Mouse (Mus musculus): Measurements from ENCODE around the gene Shh. TPM values are rescaled to one million over a fixed set of nuclear protein-coding genes. Genes with fewer than 3 reads are reported as not detected.
A peak's percentile ranks its signal among the peaks of the same experiment; 100 is the strongest.

Shh gene
- not detected for total RNA-seq (2021)
- long read RNA-seq, experiment 1 = 0 reads
- long read RNA-seq, experiment 2 = 0 reads

DNA sequence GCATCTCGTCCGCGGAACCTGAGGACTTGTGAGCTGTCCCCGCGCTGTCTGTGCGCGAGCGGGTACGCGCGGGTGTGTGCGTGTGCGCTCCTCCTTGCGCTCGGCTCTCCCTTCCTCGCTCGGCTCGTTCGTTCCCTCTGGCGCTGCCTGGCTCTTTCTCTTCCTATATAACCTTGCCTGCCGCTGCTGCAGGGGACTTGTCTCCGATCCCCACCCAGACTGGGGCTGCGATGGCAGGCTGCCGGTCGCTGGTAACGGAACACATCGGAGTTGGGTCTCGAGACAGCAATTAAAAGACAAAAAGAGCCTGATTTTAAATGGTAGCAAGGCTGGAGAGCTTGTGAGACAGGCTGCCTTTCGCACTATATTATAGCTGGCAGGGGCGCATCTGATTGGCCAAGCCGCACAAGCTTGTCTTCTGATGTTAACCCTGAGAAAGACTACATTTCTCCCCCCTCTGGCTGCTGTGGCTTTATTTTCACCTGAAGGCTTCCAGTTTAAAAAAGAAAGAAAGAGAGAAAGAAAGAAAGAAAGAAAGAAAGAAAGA lies at the start of gene Shh:
Gene Shh, minus strand, starts transcription at position 497 of the 547 bp plus-strand sequence.
- no peak for DNase-seq

DNA sequence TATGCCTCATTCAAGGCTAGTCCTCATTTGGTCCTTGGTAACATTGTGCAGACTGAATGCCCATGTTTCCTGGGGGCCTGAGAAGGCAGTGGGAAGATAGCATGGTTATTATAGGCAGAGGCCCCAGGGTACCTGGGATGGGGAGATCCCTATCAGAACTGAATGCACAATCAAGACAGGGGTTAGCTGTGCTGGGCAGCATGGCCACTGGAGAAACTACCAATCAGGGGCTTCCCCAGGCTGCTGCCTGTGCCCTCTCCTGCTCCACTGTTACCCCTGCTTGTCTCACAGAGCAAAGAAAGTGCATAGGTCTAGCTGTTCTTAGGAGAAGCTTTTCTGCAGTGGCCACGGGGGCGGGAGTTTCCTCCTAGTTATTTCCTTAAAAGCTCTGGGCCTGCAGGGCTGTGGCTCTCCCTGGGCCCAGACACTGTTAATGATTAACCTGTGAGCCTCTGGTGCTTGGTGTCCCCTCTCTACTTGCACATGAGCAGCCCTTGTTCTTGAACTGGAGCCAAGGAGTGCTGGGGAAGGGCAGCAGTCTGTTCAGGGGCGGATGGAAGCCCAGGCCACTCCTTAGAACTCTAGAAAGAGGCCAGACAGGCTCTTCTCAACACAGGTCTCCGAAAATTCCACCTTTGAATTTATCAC lies 33.9 kb upstream of the Shh start:
- DNase-seq = no peak

DNA sequence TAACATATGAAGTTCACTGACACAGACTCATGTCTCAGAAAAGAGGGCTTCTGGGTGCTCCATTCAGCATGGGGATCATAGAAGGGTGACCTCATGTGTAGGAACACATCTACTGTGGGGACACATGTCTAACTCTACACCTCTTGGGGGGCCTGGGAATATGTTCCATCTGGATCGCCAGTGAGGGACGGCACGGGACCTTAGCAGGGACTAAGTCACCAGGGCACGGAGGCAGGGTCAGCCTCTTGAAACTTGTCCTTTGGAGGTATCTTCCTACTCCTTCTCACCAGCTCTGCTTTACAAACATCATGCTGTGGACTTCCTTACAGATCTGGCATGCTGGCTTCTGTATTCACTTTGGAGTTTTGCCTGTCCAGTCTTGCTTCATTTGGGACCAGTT lies 31.8 kb upstream of the Shh start:
- no peak for DNase-seq

DNA sequence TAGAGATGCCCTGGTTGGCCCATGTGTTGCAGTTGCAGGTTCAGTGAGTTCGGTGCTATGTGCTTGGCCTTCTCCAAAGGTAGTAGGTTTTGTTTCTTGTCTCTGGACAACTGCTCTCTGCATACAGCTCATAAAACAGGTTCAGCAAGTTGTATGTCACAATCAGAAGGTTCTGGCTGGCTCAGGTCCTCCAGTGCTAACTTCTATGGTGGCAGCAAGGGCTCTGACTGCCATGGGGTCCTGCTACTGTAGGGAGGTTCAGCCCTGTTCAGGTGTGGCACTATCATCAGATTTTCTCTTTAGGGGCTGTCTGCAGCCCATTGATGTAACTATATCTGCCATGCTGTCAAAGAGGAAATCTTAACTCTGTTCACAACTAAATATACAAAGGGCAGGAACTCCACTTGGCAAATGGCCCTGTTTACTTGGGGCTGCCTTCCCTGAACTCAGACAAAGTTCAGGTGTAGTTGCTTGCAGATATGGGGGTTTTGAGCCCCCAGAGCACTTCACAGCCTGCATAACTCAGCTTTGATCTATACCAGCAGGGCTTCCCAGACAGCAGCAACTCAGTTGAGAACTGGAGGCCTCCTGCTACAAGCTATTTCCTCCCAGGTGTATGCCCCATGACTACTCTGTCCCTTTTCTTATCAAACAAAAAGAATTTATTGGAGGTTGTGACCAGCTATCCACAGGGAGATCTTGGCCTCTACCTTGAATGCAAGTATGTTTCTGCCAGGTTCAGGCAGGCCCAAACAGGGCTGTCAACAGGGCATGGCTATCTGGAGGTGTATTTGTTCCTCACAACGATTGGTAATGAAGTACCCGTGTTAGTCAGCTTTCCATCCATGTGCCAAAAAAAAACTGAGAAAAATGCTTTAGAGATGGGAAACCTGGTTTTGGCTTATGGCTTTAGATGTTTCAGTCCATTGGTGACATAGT lies 28.9 kb upstream of the Shh start:
- DNase-seq = no peak

DNA sequence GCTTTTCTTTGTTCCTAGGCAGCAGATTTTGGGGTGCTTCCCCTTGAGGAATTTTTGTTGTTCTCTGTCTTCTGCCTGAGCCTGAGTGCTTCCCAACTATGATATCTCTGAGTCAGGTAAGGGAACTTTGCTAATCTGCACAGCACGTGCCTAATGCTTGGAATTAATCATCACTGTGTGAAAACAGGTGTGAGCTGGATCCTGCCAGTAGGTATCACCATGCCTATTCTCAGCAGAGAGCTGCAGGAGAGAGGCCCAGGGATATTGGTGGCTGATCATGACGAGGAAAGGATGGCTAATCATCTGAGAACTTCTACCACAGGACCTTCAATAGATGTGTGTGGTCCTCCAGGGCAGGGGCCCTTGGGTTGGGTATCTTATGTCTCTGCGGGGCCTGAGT lies 26.5 kb upstream of the Shh start:
- DNase-seq = no peak

DNA sequence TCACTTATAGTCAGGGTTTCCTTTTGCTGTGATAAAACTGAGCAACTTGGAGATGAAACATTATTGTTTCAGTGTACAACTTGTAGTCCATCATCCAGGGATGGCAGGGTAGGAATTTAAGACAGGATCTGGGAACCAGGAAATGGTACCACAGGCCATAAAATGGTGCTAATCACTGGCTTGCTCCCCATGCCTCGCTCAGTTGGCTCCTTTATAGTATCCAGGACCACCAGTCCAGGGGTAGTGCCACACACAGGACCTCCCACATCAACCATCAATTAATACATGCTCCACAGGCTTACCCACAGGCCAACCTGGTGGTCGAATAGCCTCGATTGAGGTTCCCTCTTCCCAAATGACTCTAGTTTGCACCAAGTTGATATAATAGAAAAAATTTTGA lies 15.9 kb upstream of the Shh start:
- DNase-seq = no peak

DNA sequence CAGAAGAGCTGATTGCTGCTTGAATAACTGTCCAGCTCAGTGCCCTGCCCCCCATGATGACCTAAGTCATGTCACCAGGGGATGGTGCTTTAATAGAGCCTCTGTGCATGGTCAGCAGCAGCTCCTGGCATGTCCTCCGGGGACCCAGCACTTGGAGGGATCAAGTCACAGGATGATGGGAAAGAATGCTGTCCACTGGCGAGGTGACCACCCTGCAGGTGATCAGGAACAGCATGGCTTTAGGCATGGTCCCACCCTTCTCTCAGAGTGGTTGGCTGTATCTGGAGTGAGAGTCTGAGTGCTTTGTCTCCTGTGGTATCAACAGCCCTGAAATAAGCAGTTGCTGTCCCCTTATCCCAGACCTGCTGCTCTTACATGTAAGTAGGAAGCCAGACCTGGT lies 14.7 kb upstream of the Shh start:
- DNase-seq = no peak

DNA sequence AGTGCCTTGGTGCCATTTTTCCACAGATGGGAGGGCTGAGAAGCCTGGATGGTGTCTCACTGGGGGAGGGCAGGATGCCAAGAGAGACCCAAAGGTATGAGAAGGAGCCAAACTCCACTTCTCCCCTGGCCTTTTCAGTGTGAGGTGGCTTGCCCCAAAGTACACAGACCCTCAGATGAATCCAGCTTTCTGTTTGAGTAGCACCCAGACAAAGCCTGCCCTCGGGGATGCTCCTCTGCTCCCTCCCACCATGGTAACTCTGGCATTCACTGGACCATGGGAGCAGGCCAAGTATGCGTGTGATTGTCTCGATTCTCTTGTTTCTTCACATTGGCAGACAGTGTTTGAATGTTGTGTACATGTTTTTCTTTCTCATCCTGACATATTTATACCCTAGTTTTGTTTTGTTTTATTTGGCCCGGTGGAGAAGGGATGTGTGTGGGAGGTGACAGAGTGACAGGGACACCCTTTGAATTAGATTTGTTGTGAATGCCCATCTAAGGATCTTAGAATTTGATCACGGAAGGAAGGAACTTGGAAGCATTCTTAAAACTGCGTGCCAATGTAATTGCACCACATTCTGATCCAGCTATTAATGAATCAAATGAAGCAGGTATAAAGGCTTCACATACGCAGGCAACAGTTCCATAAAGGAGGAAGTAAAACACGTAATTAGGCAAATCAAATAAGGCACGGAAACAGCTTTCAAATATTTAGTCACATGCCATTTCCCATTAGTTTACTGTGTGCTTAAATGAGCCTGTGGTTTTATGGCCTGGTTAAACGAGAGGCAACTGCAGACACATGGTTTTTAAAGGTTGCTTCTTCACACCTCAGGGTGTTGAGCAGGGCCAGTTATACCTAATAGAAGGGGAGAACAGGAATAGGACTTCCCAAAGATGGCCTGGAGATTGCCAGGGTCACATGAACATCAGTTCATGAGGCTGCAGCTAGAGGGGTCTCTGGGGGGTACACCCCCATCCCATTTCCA lies 9.6 kb upstream of the Shh start:
- no peak for DNase-seq

DNA sequence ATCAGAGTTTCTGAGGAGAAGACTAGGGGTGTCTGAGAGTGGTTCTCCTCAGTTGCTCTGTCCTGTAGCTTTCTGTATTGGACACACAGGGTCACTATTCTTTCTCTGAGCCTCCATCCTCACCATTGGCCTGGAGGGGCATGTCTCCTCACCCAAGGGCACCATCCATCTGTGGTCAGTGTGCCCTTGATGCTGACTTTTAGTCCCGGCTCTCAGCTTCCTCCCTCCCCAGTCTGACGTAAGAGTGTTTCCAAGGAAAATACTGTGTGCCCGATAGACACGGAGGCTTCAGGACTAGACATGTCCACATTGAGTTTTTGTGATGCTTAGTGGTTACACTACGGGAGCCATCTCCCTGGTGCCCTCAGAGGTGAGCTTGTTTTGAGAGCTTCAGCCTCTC lies 6.5 kb upstream of the Shh start:
- no peak for DNase-seq

DNA sequence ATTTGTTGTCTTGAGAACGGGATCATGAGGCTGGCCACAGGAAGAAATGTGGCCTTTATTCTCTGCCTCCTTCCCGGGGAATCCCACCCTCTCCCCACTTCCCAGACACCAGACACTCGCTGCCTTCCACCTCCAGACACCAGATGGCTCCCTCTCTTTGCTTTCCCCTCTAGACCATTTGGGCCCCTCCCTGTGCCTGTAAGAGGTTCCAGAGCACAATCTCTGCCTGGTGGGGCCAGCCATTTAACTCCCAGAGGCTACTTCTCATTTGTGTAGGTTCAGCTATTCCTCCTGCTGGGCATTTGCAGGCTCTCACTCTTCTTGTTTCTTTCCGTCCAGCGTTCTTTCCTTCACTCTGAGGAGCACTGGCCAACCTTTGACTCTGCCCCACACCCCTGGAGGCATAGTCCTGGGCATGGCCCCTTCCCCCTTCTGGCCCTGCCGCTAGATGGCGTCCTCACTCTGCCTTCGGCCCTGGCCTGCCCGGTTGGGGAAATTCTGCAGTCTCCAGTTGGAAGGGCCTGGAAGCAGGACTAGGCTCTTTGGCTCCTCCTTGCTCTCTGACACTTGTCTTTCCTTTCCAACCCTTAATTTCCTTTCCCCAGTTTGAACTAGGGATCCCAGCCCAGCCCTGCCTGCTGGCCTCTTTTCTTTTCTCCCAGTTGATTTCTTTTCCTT lies 2.6 kb upstream of the Shh start:
- peak; percentile 31 to 44 for DNase-seq

DNA sequence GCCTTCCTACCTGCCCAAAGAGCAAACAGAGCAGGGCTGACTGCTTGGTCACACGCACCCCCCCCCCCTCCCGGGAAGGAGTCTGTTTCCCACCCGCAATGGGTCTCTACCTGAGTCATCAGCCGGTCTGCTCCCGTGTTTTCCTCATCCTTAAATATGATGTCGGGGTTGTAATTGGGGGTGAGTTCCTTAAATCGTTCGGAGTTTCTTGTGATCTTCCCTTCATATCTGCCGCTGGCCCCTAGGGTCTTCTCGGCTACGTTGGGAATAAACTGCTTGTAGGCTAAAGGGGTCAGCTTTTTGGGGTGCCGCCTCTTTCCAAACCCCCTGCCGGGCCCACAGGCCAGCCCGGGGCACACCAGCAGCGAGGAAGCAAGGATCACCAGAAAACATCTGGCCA lies 705 bp downstream of the Shh start:
- no peak for DNase-seq

DNA sequence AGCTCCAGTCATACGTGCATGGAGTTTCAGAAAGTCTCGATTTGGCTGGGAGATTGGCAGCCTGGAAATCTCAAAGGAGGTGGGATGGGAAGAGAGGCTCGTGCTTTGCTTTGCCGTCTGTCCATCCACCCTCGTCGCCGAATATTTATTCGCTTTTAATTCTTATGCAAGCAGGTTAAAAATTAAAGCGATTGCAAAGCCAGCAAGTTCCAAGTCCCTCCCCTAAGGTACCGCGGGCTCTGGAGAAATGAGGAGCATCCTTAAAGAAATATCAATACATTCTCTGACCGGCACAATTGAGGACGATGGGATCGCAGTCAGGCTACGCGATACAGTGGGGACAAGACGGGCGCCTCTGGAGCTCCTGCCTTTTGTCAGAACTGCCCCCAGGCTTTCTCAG lies 1.5 kb downstream of the Shh start:
- no peak for DNase-seq

DNA sequence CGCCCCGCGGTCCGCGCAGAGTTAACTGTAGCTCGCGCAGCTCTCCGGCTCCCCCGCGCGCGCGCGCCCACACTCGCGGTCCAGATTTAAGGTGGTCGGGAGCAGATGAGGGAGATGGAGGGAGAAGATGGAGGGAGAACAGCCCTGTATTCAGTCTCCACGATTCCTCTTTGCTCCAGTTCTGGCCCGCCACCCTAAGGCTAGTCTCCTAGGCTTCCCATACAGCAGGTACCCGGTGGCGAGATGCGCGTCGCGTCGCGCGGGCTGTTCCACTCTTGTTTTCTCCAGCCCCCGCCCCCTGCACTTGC lies 2.0 kb downstream of the Shh start:
- DNase-seq = no peak

DNA sequence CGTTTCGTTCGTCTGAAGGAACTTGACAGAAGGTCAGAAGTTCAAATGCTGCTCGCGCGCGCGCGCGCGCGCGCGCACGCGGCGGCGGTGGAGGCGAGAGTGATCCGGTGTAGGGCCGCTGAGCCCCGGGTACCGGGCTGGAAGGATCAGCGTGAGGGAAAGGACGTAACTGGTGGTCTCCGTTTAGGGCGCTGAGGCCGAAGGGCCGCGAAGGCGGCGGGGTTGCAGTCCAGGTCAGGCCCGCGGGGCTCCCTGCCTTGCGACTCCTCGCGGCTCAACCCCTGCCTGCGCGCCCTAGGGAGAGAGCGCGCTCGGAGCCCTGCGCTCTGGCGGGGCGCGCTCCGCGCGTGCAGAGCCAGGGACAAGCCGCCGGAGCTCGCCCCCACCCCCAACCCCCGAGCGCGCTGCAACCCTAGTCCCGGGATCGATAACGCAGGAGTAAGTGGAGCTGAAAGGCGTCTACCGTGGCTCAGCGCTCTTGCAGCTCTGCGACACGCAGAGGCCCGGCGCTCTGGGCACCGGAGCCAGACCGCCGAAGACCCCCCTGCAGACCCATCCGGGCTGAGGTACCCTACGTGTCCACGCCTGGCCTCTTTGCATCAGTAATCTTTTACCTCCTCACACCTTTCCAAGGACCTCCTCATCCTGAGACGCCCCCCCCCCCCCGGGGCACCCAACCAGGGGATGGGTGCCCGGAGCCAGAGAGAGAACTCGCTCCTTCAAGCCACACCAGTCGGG lies 2.5 kb downstream of the Shh start:
- no peak for DNase-seq

DNA sequence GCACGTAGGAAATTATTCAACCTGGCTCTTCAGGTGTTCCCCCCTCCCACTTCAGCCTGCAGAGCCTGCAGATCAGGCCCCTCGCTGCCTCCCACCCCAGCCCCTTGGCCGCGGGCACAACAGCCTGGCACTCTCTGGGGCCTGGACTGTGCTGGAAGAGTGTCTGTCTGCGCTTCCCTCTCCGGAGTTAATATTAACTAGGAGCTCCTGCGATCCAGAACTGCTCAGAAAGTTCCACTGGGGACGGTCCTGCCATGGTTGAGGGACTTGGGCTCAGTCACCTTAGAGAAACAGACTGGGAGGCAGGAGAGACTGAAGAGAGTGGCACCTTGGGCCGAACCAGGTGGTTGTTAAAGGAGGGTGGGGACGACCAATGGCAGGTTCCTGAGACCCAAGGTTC lies 3.4 kb downstream of the Shh start:
- no peak for DNase-seq

DNA sequence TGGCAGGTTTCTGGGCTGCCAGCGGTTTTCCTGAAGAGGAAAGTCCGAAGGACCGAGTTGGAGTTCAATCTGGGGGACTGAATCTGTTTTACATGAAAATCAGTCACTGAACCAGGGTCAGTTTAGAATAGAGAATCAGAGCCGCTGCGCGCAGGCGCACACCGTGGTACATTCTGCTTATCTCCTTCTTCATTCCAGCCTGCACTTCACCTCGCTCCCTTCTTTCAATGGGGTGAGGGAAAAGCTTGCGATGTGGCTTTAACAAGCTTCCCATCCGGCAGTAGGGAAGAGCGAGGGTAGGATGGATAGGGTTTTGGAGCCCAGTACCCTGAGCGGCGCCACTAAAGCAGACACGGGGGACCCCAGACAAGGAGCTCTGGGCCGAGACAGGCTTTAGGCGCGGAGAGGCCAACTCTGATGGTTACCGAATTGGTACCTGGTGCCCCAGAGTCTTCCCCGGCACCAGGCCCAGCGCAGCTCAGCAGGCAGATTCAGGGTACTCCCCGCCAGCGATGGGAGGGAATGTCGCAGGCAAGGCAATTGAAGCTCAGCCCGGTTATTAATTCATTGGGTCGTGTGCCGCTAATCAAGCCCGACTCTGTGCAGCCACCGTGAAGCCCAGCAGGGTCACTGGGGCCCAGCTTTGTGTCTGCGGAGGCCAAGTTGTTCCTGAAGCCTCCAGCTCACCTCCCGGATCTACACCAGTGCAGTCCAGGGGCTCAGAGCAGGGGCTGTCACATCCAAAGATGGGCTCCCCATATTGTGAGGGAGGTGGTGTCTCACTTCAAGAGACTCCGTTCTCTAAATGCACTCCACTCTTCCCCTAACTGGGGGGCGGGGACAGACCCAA lies 4.1 kb downstream of the Shh start:
- no peak for DNase-seq

DNA sequence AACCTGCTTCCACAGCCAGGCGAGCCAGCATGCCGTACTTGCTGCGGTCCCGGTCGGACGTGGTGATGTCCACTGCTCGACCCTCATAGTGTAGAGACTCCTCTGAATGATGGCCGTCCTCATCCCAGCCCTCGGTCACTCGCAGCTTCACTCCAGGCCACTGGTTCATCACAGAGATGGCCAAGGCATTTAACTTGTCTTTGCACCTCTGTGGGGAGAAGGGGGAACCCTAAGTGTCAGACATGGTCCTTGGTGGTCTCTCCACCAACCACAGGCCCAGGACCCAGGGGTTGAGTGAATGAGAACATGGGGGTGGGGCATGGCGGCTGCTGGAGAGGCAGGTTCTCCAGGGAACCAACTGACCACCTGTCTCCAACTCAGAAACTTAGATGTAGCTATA lies 5.7 kb downstream of the Shh start:
- DNase-seq = no peak

DNA sequence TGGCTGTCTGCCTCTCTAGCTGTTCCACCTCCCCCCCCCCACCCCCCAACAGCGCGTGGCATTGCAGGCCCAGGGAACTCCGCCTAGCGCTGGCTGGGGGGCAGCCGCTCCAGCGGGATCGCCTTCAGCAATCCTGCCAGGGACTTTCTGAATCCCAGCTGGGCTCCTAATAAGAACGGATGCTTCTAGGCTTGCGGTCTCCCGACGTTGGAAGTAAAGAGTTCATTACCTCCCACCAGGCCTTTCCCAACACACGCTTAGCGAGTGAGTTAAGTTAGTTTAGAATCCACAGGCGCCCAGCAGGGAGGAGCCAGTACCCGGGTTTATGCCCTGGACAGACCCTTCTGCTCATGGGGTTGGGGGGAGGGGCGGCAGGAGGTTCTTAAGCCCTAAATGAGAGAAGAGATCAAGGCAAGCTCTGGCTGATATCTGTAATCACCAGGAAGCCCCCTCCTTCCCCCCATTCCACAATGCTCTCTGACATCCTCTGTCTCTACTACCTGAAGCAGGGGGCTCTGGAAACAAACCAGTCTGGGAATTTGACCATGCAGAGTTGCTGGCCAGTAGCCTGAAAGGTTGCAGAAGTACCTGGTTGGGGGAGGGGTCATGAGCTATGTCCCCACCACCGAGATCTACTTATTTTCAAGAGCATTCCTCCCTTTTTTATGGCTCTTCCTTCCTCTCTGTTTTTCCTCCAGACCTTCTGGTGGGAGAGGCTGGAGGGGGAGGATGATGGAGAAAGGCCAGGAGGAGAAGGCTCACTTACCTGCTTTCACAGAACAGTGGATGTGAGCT lies 6.3 kb downstream of the Shh start:
- no peak for DNase-seq

All from heart, adult 18-20 months (tissue).